ENCODE assay signal across 31 mouse cellular contexts in the genomic region with DNA sequence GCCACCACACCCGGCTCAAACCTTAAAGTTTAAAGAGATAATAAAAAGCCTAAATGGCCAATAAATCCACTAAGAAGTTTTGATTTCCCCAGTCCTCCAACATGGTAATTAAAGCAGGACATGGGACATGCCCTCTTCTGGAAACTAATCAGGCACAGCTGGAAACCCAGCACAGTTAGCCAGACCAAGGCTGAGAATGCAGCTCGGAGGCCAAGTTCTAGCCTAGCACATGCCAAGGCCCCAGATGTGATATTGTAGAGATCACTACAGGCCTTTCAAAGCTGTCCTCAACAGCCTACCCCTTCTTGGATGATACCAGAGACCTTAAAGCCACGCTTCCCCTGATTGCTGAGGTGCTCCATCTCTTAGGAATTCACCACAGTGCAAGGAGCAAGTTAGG. TPM values are rescaled to one million over a fixed set of nuclear protein-coding genes. Genes with fewer than 3 reads are reported as not detected.
DNase-seq lines count a peak whose midpoint lies in the region; ATAC-seq and TF ChIP-seq lines count a peak whose summit lies in the region.
"Had no signal": no experiment of that assay in that cellular context is flagged by ENCODE, and none has a peak within 500 bp of the region (broad histone marks: within the 10 kb centered on the region; RNA-seq: fewer than 3 reads in every experiment).

No protein-coding gene starts in this region.

- no peaks in the 10 kb centered on the region for H3K27me3 ChIP-seq in lung, postnatal 0 days (replicated peaks; ENCODE audit: insufficient read depth, low read length)
- no peaks in the 10 kb centered on the region for H3K27me3 ChIP-seq in midbrain, embryonic 11.5 days (ENCODE audit: control insufficient read depth, insufficient read depth, low read length)
- H3K27me3 ChIP-seq: CH12.LX; embryonic facial prominence, embryonic 12.5 days; embryonic facial prominence, embryonic 15.5 days; hindbrain, embryonic 12.5 days had no signal

- H3K4me2 ChIP-seq in lung, postnatal 0 days (replicated peaks; ENCODE audit: low read depth, low read length): no peak overlapping the region
- no peak overlapping the region for H3K4me2 ChIP-seq in midbrain, embryonic 11.5 days
- H3K4me2 ChIP-seq: embryonic facial prominence, embryonic 12.5 days; embryonic facial prominence, embryonic 15.5 days; heart, embryonic 11.5 days; hindbrain, embryonic 12.5 days had no signal

- H3K36me3 ChIP-seq in lung, postnatal 0 days (ENCODE audit: insufficient read depth, low read length): peaks cover 11% of the 10 kb centered on the region
- peaks cover 24% of the 10 kb centered on the region for H3K36me3 ChIP-seq in midbrain, embryonic 11.5 days (ENCODE audit: control insufficient read depth, insufficient read depth, low read length)

- TF ChIP-seq EP300 in lung, postnatal 0 days (IDR thresholded peaks at IDR 0.05): no peak

- 77% methylated on average over 3 of the region's 3 CpGs for WGBS in lung, postnatal 0 days
- WGBS in midbrain, embryonic 11.5 days: 83% methylated on average over 3 of the region's 3 CpGs

- H3K4me3 ChIP-seq in lung, postnatal 0 days (ENCODE audit: low read depth, low read length): no peak overlapping the region
- no peak overlapping the region for H3K4me3 ChIP-seq in midbrain, embryonic 11.5 days (ENCODE audit: low read depth, low read length)
- H3K4me3 ChIP-seq: embryonic facial prominence, embryonic 12.5 days; embryonic facial prominence, embryonic 15.5 days; gastrocnemius, adult 2 months; hindbrain, embryonic 12.5 days had no signal

- H3K9ac ChIP-seq in lung, postnatal 0 days (replicated peaks; ENCODE audit: low read depth): no peak overlapping the region
- H3K9ac ChIP-seq in midbrain, embryonic 11.5 days (ENCODE audit: low read length): no peak overlapping the region
- H3K9ac ChIP-seq: embryonic facial prominence, embryonic 12.5 days; embryonic facial prominence, embryonic 15.5 days; forebrain, postnatal 0 days; hindbrain, embryonic 12.5 days had no signal

- peak; percentile 24 for DNase-seq in kidney, postnatal 14 days
- DNase-seq in kidney, adult 8-10 months: no peak
- peak; percentile 57 for DNase-seq in adipocyte (ENCODE audit: low spot score)
- DNase-seq in lung, postnatal 0 days (ENCODE audit: low spot score): no peak
- peak; percentile 19 for DNase-seq in lung, postnatal 25 days (ENCODE audit: low spot score)
- DNase-seq in Muller cell, postnatal 12 days (ENCODE audit: inconsistent ontology term): no peak
- no peak for DNase-seq in midbrain, embryonic 11.5 days (ENCODE audit: low spot score, missing footprints)
- no peak for DNase-seq in spleen, postnatal 10 days (ENCODE audit: low spot score in 2 of 2)
- DNase-seq: adrenal gland, postnatal 10 days; adrenal gland, postnatal 36 days; B cell, adult 2 months; cerebellum, adult 18-20 months; cerebellum, adult 9-10 months; cerebellum, postnatal 14 days; forebrain, postnatal 0 days; gastrocnemius, adult 2 months; gastrocnemius, postnatal 14 days; heart, adult 11 months had no signal

- no peaks in the 10 kb centered on the region for H3K4me1 ChIP-seq in lung, postnatal 0 days (ENCODE audit: insufficient read depth, low read depth, low read length)
- H3K4me1 ChIP-seq in midbrain, embryonic 11.5 days (ENCODE audit: control insufficient read depth, insufficient read depth, low read length): no peaks in the 10 kb centered on the region
- H3K4me1 ChIP-seq: hindbrain, embryonic 12.5 days had no signal

- no peaks in the 10 kb centered on the region for H3K9me3 ChIP-seq in lung, postnatal 0 days (ENCODE audit: low read length)
- no peaks in the 10 kb centered on the region for H3K9me3 ChIP-seq in midbrain, embryonic 11.5 days (ENCODE audit: control insufficient read depth, low read length)
- H3K9me3 ChIP-seq: embryonic facial prominence, embryonic 12.5 days; embryonic facial prominence, embryonic 15.5 days; G1E; hindbrain, embryonic 12.5 days had no signal

- ATAC-seq in lung, postnatal 0 days: peak; percentile 40; the same call in 1 of the 2 replicates
- ATAC-seq in midbrain, embryonic 11.5 days (ENCODE audit: low FRiP score): no peak
- ATAC-seq: activated CD4-positive, CD25-positive, alpha-beta regulatory T cell, adult 4 months; forebrain, embryonic 14.5 days; forebrain, postnatal 0 days; hindbrain, embryonic 16.5 days had no signal

- TF ChIP-seq CTCF in lung, postnatal 0 days (IDR thresholded peaks at IDR 0.05): no peak

- H3K27ac ChIP-seq in lung, postnatal 0 days (ENCODE audit: low read length): no peak overlapping the region
- no peak overlapping the region for H3K27ac ChIP-seq in midbrain, embryonic 11.5 days (ENCODE audit: low read depth, low read length)
- H3K27ac ChIP-seq: embryonic facial prominence, embryonic 12.5 days; embryonic facial prominence, embryonic 15.5 days; gastrocnemius, adult 2 months; hindbrain, embryonic 12.5 days had no signal

RNA-seq across cellular contexts. Expression of gene Lhfpl5, which starts 11.1 kb away (rescaled TPM):
- polyA plus RNA-seq in lung, postnatal 0 days (2015; fragmentation: Nextera tagmentation; extraction: Ambion mirVana): 0.07 and 0.25 TPM in 2 replicates
- 1.4 and 2.0 TPM in 2 replicates for polyA plus RNA-seq in midbrain, embryonic 11.5 days (2014; fragmentation: Nextera tagmentation; extraction: Ambion mirVana)
- polyA plus RNA-seq: G1E; heart, embryonic 11.5 days had no signal

RNA-seq across cellular contexts. Expression of gene Clps, which starts 25.9 kb away (rescaled TPM):
- 0.32 and 0.42 TPM in 2 replicates for polyA plus RNA-seq in lung, postnatal 0 days (2015; fragmentation: Nextera tagmentation; extraction: Ambion mirVana)
- polyA plus RNA-seq in midbrain, embryonic 11.5 days (2014; fragmentation: Nextera tagmentation; extraction: Ambion mirVana): not detected in 2 replicates
- polyA plus RNA-seq: activated CD4-positive, CD25-positive, alpha-beta regulatory T cell, adult 4 months; embryonic facial prominence, embryonic 12.5 days; embryonic facial prominence, embryonic 15.5 days; forebrain, embryonic 11.5 days; forebrain, embryonic 14.5 days; forebrain, postnatal 0 days; G1E; heart, embryonic 11.5 days; heart, embryonic 14.5 days; heart, postnatal 0 days; hindbrain, embryonic 12.5 days; hindbrain, embryonic 16.5 days had no signal

RNA-seq across cellular contexts. Expression of gene Srpk1, which starts 36.0 kb away (rescaled TPM):
- 37.1 and 41.9 TPM in 2 replicates for polyA plus RNA-seq in lung, postnatal 0 days (2015; fragmentation: Nextera tagmentation; extraction: Ambion mirVana)
- 124 and 135 TPM in 2 replicates for polyA plus RNA-seq in midbrain, embryonic 11.5 days (2014; fragmentation: Nextera tagmentation; extraction: Ambion mirVana)

RNA-seq across cellular contexts. Expression of gene Clpsl2, which starts 37.3 kb away (rescaled TPM):
- not detected in 2 replicates for polyA plus RNA-seq in lung, postnatal 0 days (2015; fragmentation: Nextera tagmentation; extraction: Ambion mirVana)
- not detected in 2 replicates for polyA plus RNA-seq in midbrain, embryonic 11.5 days (2014; fragmentation: Nextera tagmentation; extraction: Ambion mirVana)
- polyA plus RNA-seq: activated CD4-positive, CD25-positive, alpha-beta regulatory T cell, adult 4 months; embryonic facial prominence, embryonic 12.5 days; embryonic facial prominence, embryonic 15.5 days; forebrain, embryonic 11.5 days; forebrain, embryonic 14.5 days; forebrain, postnatal 0 days; frontal cortex, adult 2 months; G1E; heart, embryonic 11.5 days; heart, embryonic 14.5 days; heart, postnatal 0 days; hindbrain, embryonic 12.5 days; hindbrain, embryonic 16.5 days had no signal

RNA-seq across cellular contexts. Expression of gene Armc12, which starts 55.9 kb away (rescaled TPM):
- not detected in 2 replicates for polyA plus RNA-seq in lung, postnatal 0 days (2015; fragmentation: Nextera tagmentation; extraction: Ambion mirVana)
- polyA plus RNA-seq in midbrain, embryonic 11.5 days (2014; fragmentation: Nextera tagmentation; extraction: Ambion mirVana): not detected in 2 replicates
- polyA plus RNA-seq: activated CD4-positive, CD25-positive, alpha-beta regulatory T cell, adult 4 months; embryonic facial prominence, embryonic 12.5 days; embryonic facial prominence, embryonic 15.5 days; forebrain, embryonic 11.5 days; forebrain, embryonic 14.5 days; forebrain, postnatal 0 days; frontal cortex, adult 2 months; G1E; heart, embryonic 11.5 days; heart, embryonic 14.5 days; heart, postnatal 0 days; hindbrain, embryonic 12.5 days; hindbrain, embryonic 16.5 days had no signal

Comparison
In these comparisons a context has a peak if more than half of its experiments do, and no peak if none do; other contexts are left out.
1. DNase-seq: peak in kidney, postnatal 14 days (single experiment), adipocyte (single experiment) and lung, postnatal 25 days (single experiment); none in kidney, adult 8-10 months (0 of 2), lung, postnatal 0 days (single experiment), Muller cell, postnatal 12 days (single experiment), midbrain, embryonic 11.5 days (single experiment) and spleen, postnatal 10 days (0 of 2).